Comparison of ENCODE assay signal across 8 mouse cellular contexts in genomic region chr10:128212871-128213323, GRCm38 (mm10). TPM values are rescaled to one million over a fixed set of nuclear protein-coding genes. Genes with fewer than 3 reads are reported as not detected.
DNase-seq lines count a peak whose midpoint lies in the region; ATAC-seq and TF ChIP-seq lines count a peak whose summit lies in the region.

No protein-coding gene starts in this region.

- H3K4me1 ChIP-seq in forebrain, embryonic 15.5 days: peaks cover 18% of the 10 kb centered on the region
- peaks cover 10% of the 10 kb centered on the region; the same call in 1 of the 2 replicates for H3K4me1 ChIP-seq in hindbrain, embryonic 14.5 days (replicated peaks; ENCODE audit: control insufficient read depth, insufficient read depth, low read length)

- no peaks in the 10 kb centered on the region for H3K36me3 ChIP-seq in forebrain, embryonic 15.5 days
- H3K36me3 ChIP-seq in hindbrain, embryonic 14.5 days (replicated peaks; ENCODE audit: control insufficient read depth, insufficient read depth): no peaks in the 10 kb centered on the region

- peak; percentile 79 for TF ChIP-seq CTCF in Patski (IDR thresholded peaks at IDR 0.05)

- H3K27me3 ChIP-seq in Patski: peaks cover 7% of the 10 kb centered on the region
- peaks cover 3% of the 10 kb centered on the region; the same call in 1 of the 2 replicates for H3K27me3 ChIP-seq in forebrain, embryonic 15.5 days
- H3K27me3 ChIP-seq in hindbrain, embryonic 14.5 days (ENCODE audit: control insufficient read depth, insufficient read depth, low read length): 0 out of 2 replicates have a peak, but pooled peaks cover 10% of the 10 kb centered on the region

- POLR2A ChIA-PET in Patski (lab: Charles Lee): no interaction called here

- peak overlapping the region; percentile 13 for H3K4me3 ChIP-seq in forebrain, embryonic 15.5 days
- H3K4me3 ChIP-seq in hindbrain, embryonic 14.5 days (replicated peaks; ENCODE audit: low read length): peak overlapping the region; percentile 7; the same call in 1 of the 2 replicates

- in situ Hi-C loops in Patski (cut with MboI; ENCODE audit: low pct_unique_long_range_greater_than_20kb): loop anchor here (5.0 to 10.0 kb wide), 2 partner anchors 69 to 232 kb away; no protein-coding TSS in a partner anchor

- peak; percentile 45 for ATAC-seq in Patski
- no peak for ATAC-seq in forebrain, embryonic 15.5 days (replicated peaks)
- peak; percentile 39 for ATAC-seq in hindbrain, embryonic 14.5 days (ENCODE audit: low FRiP score)
- peak; percentile 75 for ATAC-seq in megakaryocyte, adult 5-6 weeks (ENCODE audit: poor library complexity, severe bottlenecking)

- CTCF ChIA-PET in Patski (lab: Charles Lee): interaction anchor here (0.5 to 4.7 kb wide), 6 partner anchors 13 to 71 kb away, joined by 3 to 14 read pairs (median 5); no protein-coding TSS in a partner anchor

- H3K9me3 ChIP-seq in forebrain, embryonic 15.5 days: no peaks in the 10 kb centered on the region
- H3K9me3 ChIP-seq in hindbrain, embryonic 14.5 days (ENCODE audit: control insufficient read depth, low read length): no peaks in the 10 kb centered on the region

- DNase-seq in Patski (ENCODE audit: low read depth, low spot score): no peak
- DNase-seq in cerebellum, adult 18-20 months: peak; percentile 80 to 82
- DNase-seq in hindbrain, embryonic 14.5 days (ENCODE audit: low spot score): peak; percentile 71
- peak; percentile 34 to 44 for DNase-seq in left cerebral cortex, adult 8-10 months (ENCODE audit: low spot score in 2 of 2)
- peak; percentile 62 for DNase-seq in right cerebral cortex, adult 18-20 months
- DNase-seq in urinary bladder, postnatal 36 days (ENCODE audit: low spot score in 2 of 2): peak; percentile 56 to 58

- no peak overlapping the region for H3K9ac ChIP-seq in forebrain, embryonic 15.5 days (replicated peaks)
- H3K9ac ChIP-seq in hindbrain, embryonic 14.5 days: no peak overlapping the region

- H3K27ac ChIP-seq in forebrain, embryonic 15.5 days (replicated peaks): no peak overlapping the region
- no peak overlapping the region for H3K27ac ChIP-seq in hindbrain, embryonic 14.5 days

- peak overlapping the region; percentile 38 for H3K4me2 ChIP-seq in forebrain, embryonic 15.5 days (replicated peaks)
- peak overlapping the region; percentile 49 for H3K4me2 ChIP-seq in hindbrain, embryonic 14.5 days (replicated peaks)

- WGBS in forebrain, embryonic 15.5 days: 2% methylated on average over 18 of the region's 18 CpGs
- 2% methylated on average over 18 of the region's 18 CpGs for WGBS in hindbrain, embryonic 14.5 days

RNA-seq across cellular contexts. Expression of gene Spryd4, which starts 1.3 kb away (rescaled TPM):
- polyA plus RNA-seq in Patski (2021): 13.8 TPM
- polyA plus RNA-seq in forebrain, embryonic 15.5 days (2015; fragmentation: Nextera tagmentation; extraction: Ambion mirVana): 19.1 and 19.8 TPM in 2 replicates
- polyA plus RNA-seq in hindbrain, embryonic 14.5 days (2014; fragmentation: Nextera tagmentation; extraction: Ambion mirVana): 22.4 and 23.2 TPM in 2 replicates
- total RNA-seq in left cerebral cortex, adult 8-10 months (2022): 1 to 10 TPM; 8.4 to 9.4 (median 9.2) TPM
- 6.5 and 6.9 TPM in 2 replicates for total RNA-seq in megakaryocyte, adult 5-6 weeks (2015)
- 9.0 and 10.6 TPM in 2 replicates for total RNA-seq in megakaryocyte, adult 5-6 weeks (2017)

RNA-seq across cellular contexts. Expression of gene Mip, which starts 12.7 kb away (rescaled TPM):
- 0.04 TPM for polyA plus RNA-seq in Patski (2021)
- polyA plus RNA-seq in forebrain, embryonic 15.5 days (2015; fragmentation: Nextera tagmentation; extraction: Ambion mirVana): 0.19 TPM in 1 of 2 replicates, not detected in the other
- 0.21 TPM in 1 of 2 replicates, not detected in the other for polyA plus RNA-seq in hindbrain, embryonic 14.5 days (2014; fragmentation: Nextera tagmentation; extraction: Ambion mirVana)
- total RNA-seq in left cerebral cortex, adult 8-10 months (2022): not detected
- total RNA-seq in megakaryocyte, adult 5-6 weeks (2015): not detected in 2 replicates
- 0.33 TPM in 1 of 2 replicates, not detected in the other for total RNA-seq in megakaryocyte, adult 5-6 weeks (2017)

RNA-seq across cellular contexts. Expression of gene Gls2, which starts 18.6 kb away (rescaled TPM):
- polyA plus RNA-seq in Patski (2021): 1.6 TPM
- 0.57 and 0.64 TPM in 2 replicates for polyA plus RNA-seq in forebrain, embryonic 15.5 days (2015; fragmentation: Nextera tagmentation; extraction: Ambion mirVana)
- 1.7 and 1.9 TPM in 2 replicates for polyA plus RNA-seq in hindbrain, embryonic 14.5 days (2014; fragmentation: Nextera tagmentation; extraction: Ambion mirVana)
- total RNA-seq in left cerebral cortex, adult 8-10 months (2022): 10 to 100 TPM; 32.6 to 36.0 (median 34.0) TPM
- total RNA-seq in megakaryocyte, adult 5-6 weeks (2015): 0.71 TPM in 1 of 2 replicates, not detected in the other
- not detected in 2 replicates for total RNA-seq in megakaryocyte, adult 5-6 weeks (2017)

RNA-seq across cellular contexts. Expression of gene Timeless, which starts 19.0 kb away (rescaled TPM):
- polyA plus RNA-seq in Patski (2021): 17.5 TPM
- polyA plus RNA-seq in forebrain, embryonic 15.5 days (2015; fragmentation: Nextera tagmentation; extraction: Ambion mirVana): 32.0 and 35.8 TPM in 2 replicates
- 15.4 and 16.7 TPM in 2 replicates for polyA plus RNA-seq in hindbrain, embryonic 14.5 days (2014; fragmentation: Nextera tagmentation; extraction: Ambion mirVana)
- 1 to 10 TPM; 6.4 to 9.9 (median 7.8) TPM for total RNA-seq in left cerebral cortex, adult 8-10 months (2022)
- 14.1 and 16.1 TPM in 2 replicates for total RNA-seq in megakaryocyte, adult 5-6 weeks (2015)
- total RNA-seq in megakaryocyte, adult 5-6 weeks (2017): 33.2 and 34.2 TPM in 2 replicates

RNA-seq across cellular contexts. Expression of gene Rbms2, which starts 32.8 kb away (rescaled TPM):
- 74.2 TPM for polyA plus RNA-seq in Patski (2021)
- 7.9 and 9.0 TPM in 2 replicates for polyA plus RNA-seq in forebrain, embryonic 15.5 days (2015; fragmentation: Nextera tagmentation; extraction: Ambion mirVana)
- polyA plus RNA-seq in hindbrain, embryonic 14.5 days (2014; fragmentation: Nextera tagmentation; extraction: Ambion mirVana): 7.7 and 8.2 TPM in 2 replicates
- 10 to 100 TPM; 14.3 to 18.7 (median 17.1) TPM for total RNA-seq in left cerebral cortex, adult 8-10 months (2022)
- 2.9 and 4.0 TPM in 2 replicates for total RNA-seq in megakaryocyte, adult 5-6 weeks (2015)
- total RNA-seq in megakaryocyte, adult 5-6 weeks (2017): 1.5 and 5.4 TPM in 2 replicates
